Mouse (Mus musculus) intestine, postnatal 0 days (tissue): ENCODE results near the gene Map4k4. TPM values are rescaled to one million over a fixed set of nuclear protein-coding genes. Genes with fewer than 3 reads are reported as not detected.

ENCODE experiments used
- ATAC-seq: fragments of 200-750 bp; cut with Nextera tagmentation; 2 replicates; pipeline ENCODE4 v1.8.0; 2017; ENCODE audit warnings: mild to moderate bottlenecking, moderate TSS enrichment, moderate library complexity
- H3K27ac ChIP-seq: fragments of 300-500 bp; sonication (generic); 2 replicates; pipeline ENCODE4 v1.5.1; 2014; ENCODE audit warnings: mild to moderate bottlenecking, low read depth, low read length, moderate library complexity
- H3K27me3 ChIP-seq: fragments of 300-500 bp; sonication (generic); replicated peaks from 2 replicates; pipeline ENCODE4 v1.6.1; 2014; ENCODE audit warnings: low read length, mixed read lengths; ENCODE audit not compliant: control insufficient read depth, insufficient read depth
- H3K36me3 ChIP-seq: fragments of 300-500 bp; sonication (generic); 2 replicates; pipeline ENCODE4 v1.6.1; 2014; ENCODE audit warnings: mild to moderate bottlenecking, moderate library complexity; ENCODE audit not compliant: control insufficient read depth, insufficient read depth
- H3K4me1 ChIP-seq: fragments of 300-500 bp; sonication (generic); replicated peaks from 2 replicates; pipeline ENCODE4 v1.6.1; 2014; ENCODE audit warnings: antibody characterized with exemption, low read length, mixed read lengths; ENCODE audit not compliant: control insufficient read depth, insufficient read depth
- H3K4me2 ChIP-seq: fragments of 300-500 bp; sonication (generic); replicated peaks from 2 replicates; pipeline ENCODE4 v1.6.1; 2014; ENCODE audit warnings: low read depth, mild to moderate bottlenecking, moderate library complexity
- H3K4me3 ChIP-seq: fragments of 300-500 bp; sonication (generic); 2 replicates; pipeline ENCODE4 v1.5.1; 2014; ENCODE audit warnings: low read depth, low read length
- H3K9ac ChIP-seq: fragments of 300-500 bp; sonication (generic); 2 replicates; pipeline ENCODE4 v1.6.1; 2014; ENCODE audit warnings: mild to moderate bottlenecking, low read depth, low read length
- H3K9me3 ChIP-seq: fragments of 300-500 bp; sonication (generic); 2 replicates; pipeline ENCODE4 v1.6.1; 2016; ENCODE audit warnings: mixed run types; ENCODE audit not compliant: control insufficient read depth
- CTCF ChIP-seq: sonication (generic); IDR thresholded peaks from 2 replicates; pipeline ENCODE4 v1.5.1; 2016; ENCODE audit warnings: low read depth, mild to moderate bottlenecking, control low read depth, antibody characterized with exemption, moderate library complexity
- WGBS: fragments of 180-500 bp; shearing (Covaris S2); extraction: QIAGEN DNeasy Blood & Tissue Kit; methylation state at CpG from one replicate; pipeline ENCODE4 v1.1.7; 2014; 5-methylcytosine and 5-hydroxymethylcytosine counted together
- polyA plus RNA-seq: library from polyadenylated mRNA; unstranded; fragments of >200 nt; fragmentation: Nextera tagmentation; extraction: Ambion mirVana; gene quantifications from 2 replicates; pipeline ENCODE4 v1.2.1, GENCODE M21; 2015

The Map4k4 gene
- polyA plus RNA-seq, 1 experiment from 2014 or later: 6.8 TPM

GRCm38 (mm10) chr1:40006043-40006651 lies 105.4 kb downstream of the Map4k4 start:
- no peaks in the 10 kb centered on the region for H3K9me3 ChIP-seq
- H3K27ac ChIP-seq: no peak overlapping the region
- H3K27me3 ChIP-seq: no peaks in the 10 kb centered on the region
- no peak overlapping the region for H3K9ac ChIP-seq
- no peaks in the 10 kb centered on the region for H3K4me1 ChIP-seq
- H3K36me3 ChIP-seq: peaks cover 86% of the 10 kb centered on the region
- WGBS: 100% methylated on average over 4 of the region's 4 CpGs
- ATAC-seq: no peak
- TF ChIP-seq CTCF: no peak
- H3K4me2 ChIP-seq: no peak overlapping the region
- no peak overlapping the region for H3K4me3 ChIP-seq

GRCm38 (mm10) chr1:40007962-40008471 lies 107.3 kb downstream of the Map4k4 start:
- ATAC-seq: no peak
- Histone ChIP-seq H3K4me3 (no peak overlapping the region), H3K36me3 (peaks cover 89% of the 10 kb centered on the region), H3K27ac (no peak overlapping the region), H3K9me3 (no peaks in the 10 kb centered on the region), H3K4me2 (no peak overlapping the region), H3K27me3 (no peaks in the 10 kb centered on the region), H3K9ac (no peak overlapping the region), H3K4me1 (no peaks in the 10 kb centered on the region)
- TF ChIP-seq CTCF: no peak
- 67% methylated on average over 17 of the region's 17 CpGs for WGBS

DNA sequence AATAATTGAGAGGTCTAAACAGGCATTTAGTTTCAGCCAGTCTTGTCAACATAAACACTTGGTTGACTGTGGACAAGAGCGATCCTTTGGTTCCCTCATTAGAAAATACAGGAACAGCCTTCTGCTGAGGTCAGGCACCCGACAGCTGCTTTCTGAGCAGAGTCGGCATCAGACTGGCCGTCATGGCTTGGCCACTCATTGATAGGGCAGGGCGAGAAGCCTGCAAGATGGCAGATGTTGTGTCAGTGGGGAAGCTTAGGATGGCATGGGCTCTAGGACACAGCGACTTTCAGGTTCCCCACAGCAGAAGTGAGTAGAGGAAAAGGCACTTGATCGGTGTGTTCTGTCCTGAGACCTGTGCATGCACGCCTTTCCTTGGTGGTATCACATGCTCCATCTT lies 112.0 kb downstream of the Map4k4 start:
- H3K9ac ChIP-seq: no peak overlapping the region
- no peak overlapping the region for H3K4me3 ChIP-seq
- ATAC-seq: no peak
- H3K4me1 ChIP-seq: no peaks in the 10 kb centered on the region
- H3K36me3 ChIP-seq: peaks cover 75% of the 10 kb centered on the region
- H3K9me3 ChIP-seq: no peaks in the 10 kb centered on the region
- no peak overlapping the region for H3K4me2 ChIP-seq
- H3K27ac ChIP-seq: no peak overlapping the region
- TF ChIP-seq CTCF: no peak
- H3K27me3 ChIP-seq: no peaks in the 10 kb centered on the region
- 93% methylated on average over 8 of the region's 8 CpGs for WGBS

DNA sequence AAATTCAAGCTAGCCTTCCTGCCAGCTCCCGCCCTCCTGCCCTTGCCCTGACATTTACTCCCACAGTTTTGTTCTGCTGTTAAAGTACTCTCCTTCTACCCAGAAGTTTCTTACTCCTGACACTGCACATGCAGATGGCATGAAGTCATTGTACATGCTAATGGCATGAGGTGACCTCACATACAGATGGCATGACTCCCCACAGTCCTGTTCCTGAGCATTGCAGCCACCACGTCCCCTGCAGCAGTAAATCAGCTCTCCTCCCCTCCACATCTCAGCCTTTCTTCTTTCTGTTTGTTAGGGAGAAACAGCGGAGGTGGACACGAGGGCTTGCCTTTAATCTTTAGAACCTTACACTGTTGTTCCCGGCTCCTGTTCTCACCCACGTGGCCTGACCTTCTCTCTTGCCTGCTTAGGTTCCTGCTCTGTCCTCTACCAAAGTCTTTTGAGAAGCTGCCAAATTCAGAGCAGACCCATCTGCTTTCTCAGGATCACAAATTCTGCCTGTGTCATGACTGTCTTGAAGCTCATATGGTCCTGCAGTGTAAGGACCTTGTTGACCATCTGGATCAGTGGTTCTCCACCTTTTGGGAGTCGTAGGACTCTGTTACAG lies 114.5 kb downstream of the Map4k4 start:
- Histone ChIP-seq H3K9ac (no peak overlapping the region), H3K27me3 (no peaks in the 10 kb centered on the region), H3K4me1 (no peaks in the 10 kb centered on the region), H3K4me2 (no peak overlapping the region), H3K36me3 (peaks cover 68% of the 10 kb centered on the region), H3K9me3 (no peaks in the 10 kb centered on the region), H3K4me3 (no peak overlapping the region), H3K27ac (no peak overlapping the region)
- TF ChIP-seq CTCF: no peak
- 85% methylated on average over 7 of the region's 7 CpGs for WGBS
- ATAC-seq: no peak

- Histone ChIP-seq H3K4me2 (no peak overlapping the region), H3K4me3 (no peak overlapping the region), H3K36me3 (peaks cover 63% of the 10 kb centered on the region), H3K9me3 (no peaks in the 10 kb centered on the region), H3K4me1 (no peaks in the 10 kb centered on the region), H3K9ac (no peak overlapping the region), H3K27ac (no peak overlapping the region), H3K27me3 (no peaks in the 10 kb centered on the region)
- TF ChIP-seq CTCF: no peak
- ATAC-seq: no peak
- WGBS: 89% methylated on average over 4 of the region's 4 CpGs
These were observed 120.9 kb downstream of the Map4k4 start for GRCm38 (mm10) chr1:40021617-40022016.

DNA sequence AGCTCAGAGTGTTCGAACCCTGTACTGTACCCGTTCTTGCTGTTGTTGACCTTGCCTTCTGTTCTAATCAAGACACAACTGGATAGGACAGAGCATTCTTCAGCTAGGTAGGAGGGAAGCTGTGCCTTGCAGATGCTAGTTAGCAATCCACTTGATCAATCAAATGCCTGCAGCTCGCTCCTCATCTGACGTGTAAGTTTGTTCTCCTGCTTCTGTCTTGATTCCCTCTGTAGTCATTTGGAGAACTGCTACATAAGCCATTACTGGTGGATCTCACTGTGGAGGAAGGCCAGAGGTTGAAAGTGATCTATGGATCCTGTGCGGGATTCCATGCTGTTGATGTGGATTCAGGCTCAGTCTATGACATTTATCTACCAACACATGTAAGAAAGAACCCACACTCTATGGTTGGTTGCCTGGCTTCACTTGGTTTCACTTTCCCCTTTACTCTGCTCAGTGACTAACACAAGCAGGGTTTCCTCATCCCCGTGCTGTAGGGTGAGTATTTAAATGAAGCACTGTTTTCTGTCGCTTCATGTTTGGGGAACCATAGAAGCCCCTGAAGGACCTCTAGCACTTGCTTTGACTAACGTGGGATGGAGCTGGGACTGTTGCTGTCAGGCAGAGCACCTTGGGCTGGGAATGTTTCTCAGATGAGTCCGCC lies 121.9 kb downstream of the Map4k4 start:
- no peaks in the 10 kb centered on the region for H3K27me3 ChIP-seq
- H3K4me1 ChIP-seq: no peaks in the 10 kb centered on the region
- TF ChIP-seq CTCF: no peak
- H3K4me3 ChIP-seq: no peak overlapping the region
- H3K36me3 ChIP-seq: peaks cover 58% of the 10 kb centered on the region
- H3K9ac ChIP-seq: no peak overlapping the region
- no peaks in the 10 kb centered on the region for H3K9me3 ChIP-seq
- H3K4me2 ChIP-seq: no peak overlapping the region
- WGBS: 90% methylated on average over 9 of the region's 9 CpGs
- no peak overlapping the region for H3K27ac ChIP-seq
- no peak for ATAC-seq
